Mouse (Mus musculus): ENCODE measurements around the gene 1700007K13Rik.

- TF ChIP-seq CTCF (IDR thresholded peaks at IDR 0.05; ENCODE audit: low read depth) (no peak), EP300 (IDR thresholded peaks at IDR 0.05; ENCODE audit: low read depth) (no peak)
Observed at GRCm38 (mm10) chr2:28445082-28445481, 21.1 kb downstream of the 1700007K13Rik start.
